Mouse (Mus musculus): ENCODE data around the gene Chchd10. TPM values are rescaled to one million over a fixed set of nuclear protein-coding genes. Genes with fewer than 3 reads are reported as not detected.
A peak's percentile ranks its signal among the peaks of the same experiment; 100 is the strongest.

Chchd10 gene
- polyA plus RNA-seq, 1 experiment from 2014 or later = 101 TPM

DNA sequence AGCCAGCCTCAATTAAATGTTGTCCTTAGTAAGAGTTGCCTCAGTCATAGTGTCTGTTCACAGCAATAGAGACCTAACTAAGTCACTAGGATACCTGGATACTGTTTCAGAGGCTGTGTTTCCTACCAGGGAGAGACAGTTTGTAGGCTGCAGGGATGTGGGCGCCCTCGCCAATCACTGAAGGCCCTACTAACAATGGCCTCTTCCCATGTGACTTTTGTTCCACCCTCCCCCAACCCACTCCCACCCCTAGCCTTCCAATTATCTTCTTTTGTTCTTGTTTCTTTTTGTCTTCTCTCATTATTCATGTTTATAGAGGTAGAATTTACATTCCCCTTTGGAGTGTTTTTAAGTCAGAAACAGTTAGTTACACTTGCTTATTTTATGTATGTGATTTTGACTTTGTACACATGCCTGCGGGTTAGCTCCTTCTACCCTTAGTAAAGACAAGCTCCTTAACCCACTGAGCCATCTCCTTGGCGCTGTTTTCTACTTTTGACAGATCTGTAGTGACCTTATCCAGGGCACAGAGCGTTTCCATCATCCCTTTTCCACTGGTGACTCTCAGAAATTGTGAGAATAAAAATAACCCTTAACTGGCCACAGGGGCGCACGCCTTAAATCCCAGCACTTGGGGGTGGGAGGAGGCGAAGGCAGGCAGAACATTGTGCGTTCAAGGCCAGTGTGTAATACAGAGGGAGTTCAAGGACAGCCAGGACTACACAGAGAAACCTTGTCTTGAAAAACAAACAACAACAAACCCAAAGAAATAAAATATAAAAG, 8.3 kb downstream of the Chchd10 start:
- WGBS = 69% methylated on average over 9 of the region's 9 CpGs
- 0 out of 2 replicates have a peak, but pooled peaks cover 4% of the 10 kb centered on the region for H3K4me1 ChIP-seq
- no peak for ATAC-seq (ENCODE audit: insufficient read depth, low FRiP score, low read depth)

DNA sequence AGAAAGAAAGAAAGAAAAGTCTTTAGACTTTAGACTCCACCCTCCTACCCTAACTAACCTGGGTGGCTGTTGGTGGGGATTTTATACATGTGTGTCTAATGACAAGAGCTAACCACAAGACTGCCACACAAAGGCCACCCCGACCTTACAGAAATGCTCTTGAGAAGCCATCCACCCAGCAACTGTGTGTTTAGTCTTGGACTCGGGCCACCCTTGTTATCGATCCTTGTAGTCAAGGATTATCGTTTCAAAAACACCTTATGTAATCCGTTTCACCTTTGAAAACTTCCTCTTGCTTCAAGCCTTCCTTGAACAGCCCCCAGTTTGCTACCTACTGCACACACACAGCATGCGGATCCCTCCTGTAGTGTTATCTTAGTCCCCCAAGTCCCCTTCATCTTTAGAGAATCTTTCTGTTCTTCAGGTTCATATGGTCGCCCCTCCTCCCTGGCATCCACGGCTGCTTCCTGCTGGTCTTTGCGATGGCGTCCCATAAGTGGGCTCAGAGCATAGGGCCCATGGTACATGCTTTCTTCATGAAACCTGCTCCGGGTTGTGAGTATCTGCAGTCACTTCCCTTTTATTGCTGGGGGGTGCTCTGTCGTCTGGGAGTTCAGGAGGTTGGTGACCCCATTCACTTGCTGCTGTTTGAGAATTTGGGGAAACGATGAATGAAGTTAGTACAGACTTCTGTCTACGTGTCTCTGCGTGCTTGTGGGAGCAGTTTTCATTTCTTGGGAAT, 10.0 kb downstream of the Chchd10 start, which contains the start of gene Vpreb3:
Vpreb3 (plus strand) TSS at position 322 of the 742 bp plus-strand sequence.
- Histone ChIP-seq H3K4me2 (no peak within 1 kb of the TSS), H3K9ac (no peak within 1 kb of the TSS), H3K9me3 (no peaks in the 10 kb centered on the region), H3K4me3 (replicated peaks) (no peak within 1 kb of the TSS), H3K36me3 (no peaks in the 10 kb centered on the region), H3K4me1 (0 out of 2 replicates have a peak, but pooled peaks cover 4% of the 10 kb centered on the region), H3K27ac (peak within 1 kb of the TSS; percentile 53), H3K27me3 (replicated peaks) (no peaks in the 10 kb centered on the region)
- ATAC-seq (ENCODE audit: insufficient read depth, low FRiP score, low read depth) = no peak
- 80% methylated on average over 15 of the region's 15 CpGs for WGBS

More for the DNA sequence above, 8.3 kb downstream of the Chchd10 start:
- Histone ChIP-seq H3K9ac (no peak overlapping the region), H3K4me3 (replicated peaks) (no peak overlapping the region), H3K27me3 (replicated peaks) (no peaks in the 10 kb centered on the region), H3K4me2 (no peak overlapping the region), H3K36me3 (no peaks in the 10 kb centered on the region), H3K9me3 (no peaks in the 10 kb centered on the region), H3K27ac (no peak overlapping the region)

DNA sequence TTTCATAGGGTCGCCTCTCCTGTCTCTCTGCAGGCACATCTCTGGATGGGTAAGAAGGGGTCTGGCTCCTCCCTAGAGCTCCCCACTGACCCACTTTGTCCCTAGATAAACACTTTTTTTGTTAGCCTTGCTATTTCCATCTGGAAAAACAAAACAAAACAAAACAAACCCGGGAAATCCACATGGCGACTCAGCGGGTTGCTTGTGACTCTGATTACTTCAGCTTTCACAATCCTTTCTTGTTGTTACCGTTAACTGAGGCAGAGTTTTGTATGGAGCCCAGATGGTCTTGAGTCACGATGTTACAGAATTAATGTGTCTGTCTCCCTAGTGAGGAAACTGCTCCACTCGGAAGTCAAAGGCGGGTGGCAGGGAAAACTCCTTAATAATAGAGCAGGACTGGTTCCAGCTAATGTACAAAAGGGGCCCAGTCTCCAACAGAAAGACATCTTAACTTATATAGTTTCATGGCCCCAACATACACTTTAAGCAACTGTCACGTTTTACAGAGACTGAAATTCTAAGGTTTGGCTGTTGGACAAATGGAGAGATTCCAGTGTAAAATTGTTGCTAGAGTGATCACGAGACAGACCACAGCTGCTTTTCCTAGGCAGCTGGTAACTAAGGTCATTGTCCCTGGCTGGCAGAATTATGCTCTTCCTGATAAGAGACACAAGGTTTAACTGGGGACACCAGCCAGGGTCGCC, 11.3 kb downstream of the Chchd10 start:
- Histone ChIP-seq H3K27ac (peak overlapping the region; percentile 53), H3K4me3 (replicated peaks) (no peak overlapping the region), H3K27me3 (replicated peaks) (no peaks in the 10 kb centered on the region), H3K36me3 (no peaks in the 10 kb centered on the region), H3K4me2 (no peak overlapping the region), H3K4me1 (0 out of 2 replicates have a peak, but pooled peaks cover 4% of the 10 kb centered on the region), H3K9ac (no peak overlapping the region), H3K9me3 (no peaks in the 10 kb centered on the region)
- no peak for ATAC-seq (ENCODE audit: insufficient read depth, low FRiP score, low read depth)
- WGBS = 29% methylated on average over 11 of the region's 11 CpGs

DNA sequence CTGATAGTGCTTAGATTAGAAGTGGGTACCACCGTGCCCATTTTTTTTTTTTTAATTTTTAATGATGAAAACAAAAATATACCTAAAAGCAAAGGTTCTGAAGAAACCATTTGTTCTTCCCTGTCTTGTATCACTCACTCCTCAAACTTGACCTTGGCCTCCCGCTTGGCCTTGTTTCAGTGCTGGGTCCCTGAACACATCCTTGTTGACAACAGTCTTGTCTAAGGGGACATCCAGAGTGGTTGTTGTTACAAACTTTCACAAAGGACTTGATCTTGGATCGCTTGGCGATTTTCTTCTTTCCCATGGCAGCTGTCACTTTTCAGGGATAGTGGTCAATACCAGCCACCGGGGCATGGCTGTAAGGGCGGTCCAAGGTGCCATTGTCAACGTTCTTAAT, 12.3 kb downstream of the Chchd10 start:
- no peak for ATAC-seq (ENCODE audit: insufficient read depth, low FRiP score, low read depth)
- H3K4me3 ChIP-seq (replicated peaks) = no peak overlapping the region
- WGBS = 89% methylated on average over 7 of the region's 7 CpGs
- H3K4me2 ChIP-seq = no peak overlapping the region
- H3K36me3 ChIP-seq = no peaks in the 10 kb centered on the region
- no peaks in the 10 kb centered on the region for H3K9me3 ChIP-seq
- H3K9ac ChIP-seq = no peak overlapping the region
- H3K27ac ChIP-seq = no peak overlapping the region
- no peaks in the 10 kb centered on the region for H3K27me3 ChIP-seq (replicated peaks)
- H3K4me1 ChIP-seq = 0 out of 2 replicates have a peak, but pooled peaks cover 4% of the 10 kb centered on the region

DNA sequence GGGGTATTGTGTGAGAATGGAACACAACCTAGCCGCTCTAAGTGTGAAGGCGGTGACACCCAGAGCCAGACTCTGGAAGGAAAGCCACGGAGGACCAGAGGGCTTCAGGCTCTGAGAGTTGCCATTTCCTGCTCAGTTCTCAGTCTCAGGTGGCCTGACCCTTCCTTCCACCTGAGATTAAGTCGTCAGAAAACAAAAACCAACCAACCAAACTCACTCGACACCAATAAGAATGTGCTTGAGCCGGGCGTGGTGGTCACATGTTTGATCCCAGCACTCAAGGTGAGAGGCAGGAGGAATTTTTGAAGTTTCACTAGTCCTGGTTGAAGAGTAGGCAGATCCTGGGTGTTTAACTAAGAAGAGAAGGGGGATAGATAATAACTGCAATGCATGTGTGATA, 13.0 kb downstream of the Chchd10 start:
- Histone ChIP-seq H3K9me3 (no peaks in the 10 kb centered on the region), H3K36me3 (no peaks in the 10 kb centered on the region), H3K4me3 (replicated peaks) (no peak overlapping the region), H3K27ac (no peak overlapping the region), H3K9ac (no peak overlapping the region), H3K4me2 (no peak overlapping the region), H3K27me3 (replicated peaks) (no peaks in the 10 kb centered on the region), H3K4me1 (peaks cover 6% of the 10 kb centered on the region; the same call in 1 of the 2 replicates)
- WGBS = 71% methylated on average over 7 of the region's 7 CpGs
- ATAC-seq (ENCODE audit: insufficient read depth, low FRiP score, low read depth) = no peak

DNA sequence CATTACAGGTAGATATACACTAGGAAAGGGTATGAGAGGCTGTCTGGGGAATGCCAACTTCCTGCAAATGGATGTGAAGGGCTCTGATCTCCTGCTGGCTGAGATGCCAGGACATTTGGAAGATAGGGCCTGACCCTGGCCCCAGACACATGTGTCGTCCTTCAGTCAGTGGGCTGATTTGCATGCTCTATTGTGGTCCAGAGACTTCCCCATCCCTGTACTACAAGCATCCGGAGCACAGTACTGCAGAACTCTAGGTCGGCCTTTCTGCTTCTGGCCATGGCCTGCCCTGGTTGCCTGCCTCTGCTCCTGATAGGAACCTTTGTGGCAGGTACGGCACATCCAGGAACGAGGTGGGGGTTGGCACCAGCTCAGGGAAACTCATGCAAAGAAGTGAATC, 15.1 kb downstream of the Chchd10 start:
- Histone ChIP-seq H3K4me1 (peaks cover 8% of the 10 kb centered on the region; the same call in 1 of the 2 replicates), H3K4me3 (replicated peaks) (no peak overlapping the region), H3K27ac (no peak overlapping the region), H3K9ac (no peak overlapping the region), H3K27me3 (replicated peaks) (no peaks in the 10 kb centered on the region), H3K4me2 (no peak overlapping the region), H3K9me3 (no peaks in the 10 kb centered on the region), H3K36me3 (no peaks in the 10 kb centered on the region)
- ATAC-seq (ENCODE audit: insufficient read depth, low FRiP score, low read depth) = no peak
- 73% methylated on average over 5 of the region's 5 CpGs for WGBS

DNA sequence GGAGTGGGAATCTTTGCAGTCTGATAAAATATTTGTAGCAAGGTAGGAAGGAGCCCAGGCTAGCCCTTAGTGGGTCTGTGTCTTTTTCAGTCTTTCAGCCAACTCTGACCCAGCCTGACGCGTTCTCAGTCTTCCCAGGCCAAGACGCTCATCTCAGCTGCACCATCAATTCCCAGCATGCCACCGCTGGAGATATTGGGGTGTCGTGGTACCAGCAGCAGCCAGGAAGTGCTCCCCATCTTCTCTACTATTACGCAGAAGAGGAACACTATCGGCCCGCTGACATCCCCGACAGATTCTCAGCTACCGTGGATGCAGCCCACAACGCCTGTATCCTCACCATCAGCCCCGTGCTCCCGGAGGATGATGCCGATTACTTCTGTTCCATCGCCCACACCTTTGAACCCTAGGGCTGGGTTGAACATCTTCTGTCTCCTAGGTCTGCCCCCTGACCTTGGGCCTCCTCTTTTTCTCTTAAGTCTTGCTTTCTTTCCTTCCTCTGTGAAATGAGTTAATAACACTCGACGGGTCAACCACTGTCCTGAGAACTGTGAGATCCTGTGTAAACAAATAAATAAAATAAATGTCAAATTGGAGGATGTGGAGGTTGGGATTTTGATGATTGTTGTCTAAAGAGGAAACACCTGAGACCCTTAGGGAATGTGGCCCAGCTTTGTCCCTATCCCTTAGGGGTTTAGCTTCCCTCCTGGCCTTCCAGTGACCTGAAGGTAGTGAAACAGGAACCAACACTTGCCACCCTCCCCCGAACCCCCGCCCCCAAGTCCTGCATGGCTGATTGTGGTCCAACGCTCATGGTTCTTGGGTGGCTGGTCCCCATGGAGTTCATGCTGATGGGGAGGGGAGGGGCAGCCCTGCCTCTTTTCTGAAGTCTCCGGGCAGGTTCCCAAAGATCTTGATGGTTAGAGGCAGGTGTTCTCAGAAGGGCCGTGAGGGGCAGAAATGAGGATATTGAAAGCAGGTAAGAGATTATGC, 16.4 kb downstream of the Chchd10 start:
- Histone ChIP-seq H3K36me3 (no peaks in the 10 kb centered on the region), H3K4me2 (no peak overlapping the region), H3K4me3 (replicated peaks) (no peak overlapping the region), H3K9me3 (no peaks in the 10 kb centered on the region), H3K27me3 (replicated peaks) (no peaks in the 10 kb centered on the region), H3K4me1 (peaks cover 10% of the 10 kb centered on the region), H3K9ac (no peak overlapping the region), H3K27ac (no peak overlapping the region)
- 76% methylated on average over 22 of the region's 22 CpGs for WGBS
- ATAC-seq (ENCODE audit: insufficient read depth, low FRiP score, low read depth) = no peak

DNA sequence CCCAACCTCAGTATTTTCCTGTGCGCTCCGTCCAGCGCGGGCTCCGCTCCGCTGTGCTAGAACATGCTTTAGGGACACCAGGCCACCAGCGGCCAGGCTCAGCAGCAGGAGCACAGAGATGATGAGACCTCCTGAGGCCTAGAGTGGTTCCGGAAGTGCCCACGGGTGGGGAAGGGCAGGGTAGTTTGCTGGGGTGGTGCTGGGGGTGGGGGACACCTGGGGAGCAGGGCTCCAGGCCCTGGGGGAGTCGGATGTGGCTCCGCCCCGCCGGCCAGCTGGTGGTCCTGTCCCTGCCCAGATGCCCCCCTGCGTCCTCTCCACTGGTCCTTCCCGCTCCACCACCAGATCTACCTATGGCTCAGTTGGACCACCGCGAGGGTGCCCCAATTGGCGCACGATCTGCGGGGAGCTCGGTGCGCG, 17.9 kb downstream of the Chchd10 start:
- no peaks in the 10 kb centered on the region for H3K36me3 ChIP-seq
- peaks cover 10% of the 10 kb centered on the region for H3K4me1 ChIP-seq
- peak overlapping the region; percentile 30; the same call in 1 of the 2 replicates for H3K9ac ChIP-seq
- H3K4me3 ChIP-seq (replicated peaks) = peak overlapping the region; percentile 42
- no peak overlapping the region for H3K27ac ChIP-seq
- WGBS = 3% methylated on average over 20 of the region's 23 CpGs
- peak overlapping the region; percentile 87 for H3K4me2 ChIP-seq
- ATAC-seq (ENCODE audit: insufficient read depth, low FRiP score, low read depth) = peak; percentile 57; the same call in 1 of the 2 replicates
- no peaks in the 10 kb centered on the region for H3K9me3 ChIP-seq
- no peaks in the 10 kb centered on the region for H3K27me3 ChIP-seq (replicated peaks)

DNA sequence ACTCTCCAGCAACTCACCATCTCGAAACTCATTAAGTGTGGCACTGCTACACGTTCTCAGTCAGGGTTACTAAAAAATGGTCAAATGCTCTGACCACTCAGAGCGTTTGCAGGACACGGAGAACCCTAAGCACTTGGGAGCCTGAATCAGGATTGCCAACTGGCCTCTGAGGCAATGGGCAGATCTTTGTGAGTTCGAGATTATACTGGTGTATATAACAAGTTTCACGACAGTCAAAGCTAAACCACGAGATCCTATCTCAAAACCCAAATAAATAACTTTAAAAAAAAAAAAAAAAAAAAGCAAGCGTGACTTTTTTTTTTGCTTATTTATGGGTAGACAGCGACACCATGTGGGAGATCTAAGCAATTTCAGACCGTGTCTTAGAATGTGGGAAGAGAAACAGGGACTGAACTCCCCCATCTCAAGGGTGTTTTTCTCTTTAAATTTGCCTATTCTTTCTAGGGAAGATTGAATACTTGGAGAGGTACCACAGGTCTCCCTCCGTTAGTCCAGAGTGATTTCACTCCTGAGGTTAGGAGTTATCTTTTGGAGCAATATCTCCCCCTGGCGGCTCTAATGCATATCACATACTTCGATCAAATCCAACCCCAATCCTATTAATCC, 18.6 kb downstream of the Chchd10 start:
- H3K4me2 ChIP-seq = peak overlapping the region; percentile 87
- H3K9me3 ChIP-seq = no peaks in the 10 kb centered on the region
- H3K36me3 ChIP-seq = no peaks in the 10 kb centered on the region
- 0 out of 2 replicates have a peak overlapping the region, but pooled peaks have one; percentile 30 for H3K9ac ChIP-seq
- WGBS = 4% methylated on average over 13 of the region's 13 CpGs
- H3K4me1 ChIP-seq = peaks cover 10% of the 10 kb centered on the region
- no peak overlapping the region for H3K27ac ChIP-seq
- H3K27me3 ChIP-seq (replicated peaks) = no peaks in the 10 kb centered on the region
- H3K4me3 ChIP-seq (replicated peaks) = peak overlapping the region; percentile 42
- ATAC-seq (ENCODE audit: insufficient read depth, low FRiP score, low read depth) = peak; percentile 12; the same call in 1 of the 2 replicates

DNA sequence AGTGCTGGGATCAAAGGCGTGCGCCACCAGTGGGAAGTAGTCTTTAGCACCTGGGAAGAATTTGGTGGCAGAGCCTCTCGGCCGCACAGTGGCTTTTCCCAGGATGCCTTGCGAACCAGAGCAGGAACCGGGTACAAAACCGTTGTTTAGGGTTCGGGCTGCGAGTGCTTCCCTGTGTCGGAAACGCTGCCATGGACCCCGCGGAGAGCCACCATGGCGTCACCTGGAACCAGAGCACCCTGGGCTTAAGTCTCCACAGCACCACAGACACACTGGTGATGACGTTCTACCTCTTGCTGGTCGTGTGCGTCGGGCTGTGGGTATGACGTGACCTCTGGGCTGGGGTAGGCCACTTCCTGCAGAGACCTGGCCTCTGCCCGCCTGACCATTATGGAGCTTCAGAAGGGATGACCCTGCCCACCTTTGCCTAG, 21.5 kb downstream of the Chchd10 start, which contains the start of gene Gm5134:
Gm5134 (plus strand) TSS at position 134 of the 431 bp plus-strand sequence.
- peak within 1 kb of the TSS; percentile 46 for H3K4me2 ChIP-seq
- 35% methylated on average over 20 of the region's 20 CpGs for whole genome bisulfite sequencing
- 0 out of 2 replicates have a peak, but pooled peaks have one; percentile 8 for ATAC-seq (ENCODE audit: insufficient read depth, low FRiP score, low read depth)
- no peaks in the 10 kb centered on the region for H3K27me3 ChIP-seq (replicated peaks)
- no peak within 1 kb of the TSS for H3K27ac ChIP-seq
- no peak within 1 kb of the TSS for H3K9ac ChIP-seq
- no peaks in the 10 kb centered on the region for H3K36me3 ChIP-seq
- peak within 1 kb of the TSS; percentile 16 for H3K4me3 ChIP-seq (replicated peaks)
- H3K4me1 ChIP-seq = peaks cover 10% of the 10 kb centered on the region
- H3K9me3 ChIP-seq = no peaks in the 10 kb centered on the region

All from stomach, embryonic 15.5 days (tissue).